Mouse (Mus musculus): ENCODE data around the gene Cdan1.
"Not testable (repeated sequence)": the region's sequence is repeated elsewhere in the genome, so short reads cannot be mapped to it uniquely, and the experiment has no call there.

Gene Cdan1

GRCm38 (mm10) chr2:120745496-120745895, 104.4 kb downstream of the Cdan1 start:
- DNase-seq (ENCODE audit: low spot score in 2 of 2) = no peak

GRCm38 (mm10) chr2:120731877-120732530, 117.9 kb downstream of the Cdan1 start:
- DNase-seq (ENCODE audit: low spot score in 2 of 2) = no peak

- DNase-seq (ENCODE audit: low spot score in 2 of 2) = peak; percentile 94 to 95
Observed at GRCm38 (mm10) chr2:120731167-120731862, 118.6 kb downstream of the Cdan1 start.

GRCm38 (mm10) chr2:120730639-120731166, 119.2 kb downstream of the Cdan1 start:
- DNase-seq (ENCODE audit: low spot score in 2 of 2) = peak in 1 of 2 experiments; percentile 36

- peak in 1 of 2 experiments; percentile 42 for DNase-seq (ENCODE audit: low spot score in 2 of 2)
Observed at GRCm38 (mm10) chr2:120729775-120730585, 119.9 kb downstream of the Cdan1 start.

GRCm38 (mm10) chr2:120724176-120724575, 125.8 kb downstream of the Cdan1 start:
- DNase-seq (ENCODE audit: low spot score in 2 of 2) = no peak

- DNase-seq (ENCODE audit: low spot score in 2 of 2) = no peak
Observed at GRCm38 (mm10) chr2:120723621-120724020, 126.3 kb downstream of the Cdan1 start.

GRCm38 (mm10) chr2:120722491-120722890, 127.4 kb downstream of the Cdan1 start:
- no peak for DNase-seq (ENCODE audit: low spot score in 2 of 2)

GRCm38 (mm10) chr2:120721911-120722310, 128.0 kb downstream of the Cdan1 start:
- DNase-seq (ENCODE audit: low spot score in 2 of 2) = no peak

GRCm38 (mm10) chr2:120720821-120721220, 129.1 kb downstream of the Cdan1 start:
- no peak for DNase-seq (ENCODE audit: low spot score in 2 of 2)

GRCm38 (mm10) chr2:120718496-120718895, 131.4 kb downstream of the Cdan1 start:
- DNase-seq (ENCODE audit: low spot score in 2 of 2) = no peak

- no peak for DNase-seq (ENCODE audit: low spot score in 2 of 2)
Observed at GRCm38 (mm10) chr2:120713441-120713840, 136.5 kb downstream of the Cdan1 start.

- no peak for DNase-seq (ENCODE audit: low spot score in 2 of 2)
Observed at GRCm38 (mm10) chr2:120710948-120711347, 139.0 kb downstream of the Cdan1 start.

- DNase-seq (ENCODE audit: low spot score in 2 of 2) = no peak
Observed at GRCm38 (mm10) chr2:120710154-120710553, 139.8 kb downstream of the Cdan1 start.

GRCm38 (mm10) chr2:120707041-120707440, 142.9 kb downstream of the Cdan1 start:
- no peak for DNase-seq (ENCODE audit: low spot score in 2 of 2)

GRCm38 (mm10) chr2:120702675-120703074, 147.3 kb downstream of the Cdan1 start:
- no peak for DNase-seq (ENCODE audit: low spot score in 2 of 2)

- DNase-seq (ENCODE audit: low spot score in 2 of 2) = no peak
Observed at GRCm38 (mm10) chr2:120700379-120700885, 149.5 kb downstream of the Cdan1 start.

- DNase-seq (ENCODE audit: low spot score in 2 of 2) = no peak
Observed at GRCm38 (mm10) chr2:120697767-120698166, 152.2 kb downstream of the Cdan1 start.

GRCm38 (mm10) chr2:120681151-120681550, 168.8 kb downstream of the Cdan1 start:
- not testable (repeated sequence) for DNase-seq (ENCODE audit: low spot score in 2 of 2)

GRCm38 (mm10) chr2:120670253-120670652, 179.7 kb downstream of the Cdan1 start:
- DNase-seq (ENCODE audit: low spot score in 2 of 2) = no peak

- no peak for DNase-seq (ENCODE audit: low spot score in 2 of 2)
Observed at GRCm38 (mm10) chr2:120667446-120667845, 182.5 kb downstream of the Cdan1 start.

Data from right cerebral cortex, postnatal 10 days (tissue).